Mouse (Mus musculus) spleen, adult 2 months (tissue): Measurements from ENCODE around the gene Ccdc97.

Source experiments
- CTCF ChIP-seq: fragments of 200-500 bp; IDR thresholded peaks from 2 replicates; pipeline ENCODE4 v1.5.1; 2011; ENCODE audit warnings: mild to moderate bottlenecking, inconsistent platforms; ENCODE audit not compliant: insufficient read depth, insufficient read length, insufficient replicate concordance; ENCODE audit errors: extremely low read depth
- POLR2A ChIP-seq: fragments of 200-500 bp; IDR thresholded peaks from 2 replicates; pipeline ENCODE4 v1.6.1; 2011; ENCODE audit warnings: low read depth, low read length, inconsistent platforms

DNA sequence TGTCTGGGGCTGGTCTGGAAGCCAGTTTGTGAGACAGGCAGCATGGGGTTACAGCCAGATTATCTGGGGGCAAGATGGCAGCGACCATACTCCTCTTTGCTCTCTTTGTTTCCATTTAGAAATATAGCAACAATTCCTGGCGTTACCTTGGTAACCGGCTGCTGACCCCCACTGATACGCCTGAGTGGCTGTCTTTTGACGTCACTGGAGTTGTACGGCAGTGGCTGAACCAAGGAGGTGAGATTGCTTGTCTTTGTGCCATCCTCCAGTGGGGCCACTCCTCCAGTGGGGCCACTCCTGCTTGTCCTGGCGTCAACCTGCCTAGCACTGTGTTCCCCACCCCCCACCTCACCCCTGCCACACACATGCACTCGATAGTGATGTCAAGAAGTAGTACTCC, 24.8 kb downstream of the Ccdc97 start:
- no peak for TF ChIP-seq POLR2A
- TF ChIP-seq CTCF, result no peak
